Mouse (Mus musculus) thymus, postnatal 10 days (tissue): Measurements from ENCODE around the gene Ugt1a2.

Experiments used
- DNase-seq, 2 experiments: peaks; one replicate each; pipeline ENCODE4 v3.0.0; 2021; ENCODE audit warnings: low spot score in 2 of 2

Gene Ugt1a2

DNA sequence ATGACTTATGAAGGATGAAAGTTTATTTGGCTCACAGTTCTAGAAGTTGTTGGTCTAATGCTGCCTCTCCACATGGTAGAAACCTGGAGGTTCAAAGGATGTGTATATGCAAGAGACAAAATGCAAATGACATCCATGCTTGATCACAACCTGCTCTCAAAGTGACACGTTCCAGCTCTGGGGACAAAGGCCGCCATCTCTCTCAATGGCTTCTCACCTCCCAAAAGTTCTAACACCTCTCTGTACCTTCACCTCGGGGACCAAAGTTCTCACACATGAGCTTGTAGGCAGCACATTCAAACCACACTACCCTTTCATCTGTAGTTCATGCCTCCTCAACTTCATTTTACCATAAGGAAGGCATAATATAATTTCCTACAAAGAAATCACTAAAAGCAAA, 17.2 kb downstream of the Ugt1a2 start:
- DNase-seq, result no peak

DNA sequence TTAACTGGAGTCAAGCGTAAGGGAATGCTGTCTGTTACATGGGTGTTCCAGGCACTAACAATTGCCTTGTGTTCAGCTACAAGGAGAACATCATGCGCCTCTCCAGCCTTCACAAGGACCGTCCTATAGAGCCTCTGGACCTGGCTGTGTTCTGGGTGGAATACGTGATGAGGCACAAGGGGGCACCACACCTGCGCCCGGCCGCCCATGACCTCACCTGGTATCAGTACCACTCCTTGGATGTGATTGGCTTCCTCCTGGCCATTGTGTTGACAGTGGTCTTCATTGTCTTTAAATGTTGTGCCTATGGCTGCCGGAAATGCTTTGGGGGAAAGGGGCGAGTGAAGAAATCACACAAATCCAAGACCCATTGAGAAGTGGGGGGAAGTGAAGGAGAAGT, 17.6 kb downstream of the Ugt1a2 start:
- DNase-seq, result peak in 1 of 2 experiments; percentile 25

DNA sequence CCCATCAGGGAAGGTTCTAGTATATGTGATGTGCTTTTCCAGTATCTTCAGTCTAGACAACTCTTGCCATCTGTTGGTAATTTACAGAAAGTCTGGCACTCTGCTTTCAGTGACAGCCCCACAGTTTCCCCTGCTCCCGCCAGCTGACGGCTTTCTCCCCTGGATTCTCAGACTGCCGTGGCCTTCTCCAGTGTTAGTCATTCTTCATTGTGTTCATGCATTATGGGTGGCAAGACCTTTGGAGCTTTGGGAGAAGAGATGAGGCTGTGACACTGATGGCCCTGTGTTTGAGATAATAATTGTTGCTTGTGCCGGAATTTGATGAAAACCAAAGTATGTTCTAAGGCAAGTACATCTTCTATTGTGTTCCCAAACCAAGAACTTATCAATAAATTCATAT, 18.2 kb downstream of the Ugt1a2 start:
- no peak for DNase-seq

DNA sequence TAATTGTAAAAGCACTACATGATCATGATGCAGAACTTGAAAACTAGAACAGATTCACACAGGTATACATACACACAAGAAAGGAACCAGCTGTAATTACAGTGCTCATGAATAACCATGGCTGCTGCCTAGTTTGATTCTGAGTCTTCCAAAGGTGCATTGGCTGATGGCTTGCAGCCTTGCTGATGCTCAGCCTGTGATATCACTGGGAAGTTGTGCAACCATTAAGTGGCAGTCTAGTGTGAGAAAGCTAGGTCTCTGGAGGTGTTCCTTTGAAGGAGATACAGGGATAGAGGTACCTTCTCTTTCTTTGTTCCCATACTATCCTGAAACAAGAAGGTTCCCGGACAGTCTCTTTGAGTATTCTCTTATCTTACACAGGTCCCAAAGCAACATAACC, 18.7 kb downstream of the Ugt1a2 start:
- peak in 1 of 2 experiments; percentile 20 for DNase-seq

DNA sequence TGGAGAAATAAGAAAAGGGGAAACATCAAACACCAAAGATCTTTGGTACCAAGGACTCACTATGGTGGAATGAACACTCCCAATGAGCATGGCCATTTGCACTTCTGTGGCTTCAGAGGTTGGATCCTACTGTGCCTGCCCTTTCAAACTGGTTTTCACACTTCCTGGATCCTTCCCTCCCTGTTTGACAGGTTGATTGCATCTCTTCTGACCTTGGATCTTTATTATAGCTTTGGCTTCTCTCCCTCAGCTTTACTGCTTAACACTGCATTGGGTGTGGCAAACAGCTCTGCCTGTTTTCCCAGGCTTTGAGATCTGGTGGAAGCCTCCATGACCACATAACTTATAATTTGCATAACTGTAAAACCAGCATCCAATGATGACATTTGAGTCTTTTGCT, 19.9 kb downstream of the Ugt1a2 start:
- DNase-seq, result peak in 1 of 2 experiments; percentile 11

DNA sequence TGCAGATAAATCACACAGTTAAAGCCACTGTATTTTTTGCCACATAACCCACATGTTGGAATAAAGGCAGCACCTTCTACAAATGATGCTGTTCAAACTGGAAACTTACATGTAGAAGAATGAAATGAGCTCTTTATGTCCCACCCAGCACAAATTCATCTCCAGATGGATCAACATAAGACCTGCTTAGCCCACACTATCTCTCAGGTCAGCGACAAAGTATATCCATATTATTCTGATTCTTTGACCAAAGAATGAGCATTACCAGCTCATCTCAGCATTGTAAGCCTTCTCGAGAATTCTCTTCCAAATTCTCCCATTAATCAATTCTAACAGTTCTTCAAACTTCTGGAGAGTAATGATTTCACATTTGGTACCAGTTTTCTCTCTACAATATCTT, 21.8 kb downstream of the Ugt1a2 start:
- no peak for DNase-seq

DNA sequence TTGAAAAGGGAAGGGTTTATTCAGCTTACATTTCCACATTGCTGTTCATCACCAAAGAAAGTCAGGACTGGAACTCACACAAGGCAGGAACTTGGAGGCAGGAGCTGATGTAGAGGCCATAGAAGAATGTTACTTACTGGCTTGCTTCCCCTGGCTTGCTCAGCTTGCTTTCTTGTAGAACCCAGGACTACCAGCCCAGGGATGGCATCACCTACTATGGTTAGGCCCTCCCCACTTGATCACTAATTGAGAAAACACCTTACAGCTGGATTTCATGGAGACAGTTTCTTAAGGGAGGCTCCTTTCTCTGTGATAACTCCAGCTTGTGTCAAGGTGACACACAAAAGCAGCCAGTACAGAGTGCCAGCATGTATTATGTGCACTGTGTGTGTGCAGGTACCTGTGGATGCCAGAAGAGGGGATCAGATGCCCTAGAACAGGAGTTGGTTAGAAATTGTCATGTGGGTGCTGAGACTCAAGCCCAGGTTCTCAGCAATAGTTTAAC, 22.7 kb downstream of the Ugt1a2 start:
- DNase-seq, result peak in 1 of 2 experiments; percentile 7

DNA sequence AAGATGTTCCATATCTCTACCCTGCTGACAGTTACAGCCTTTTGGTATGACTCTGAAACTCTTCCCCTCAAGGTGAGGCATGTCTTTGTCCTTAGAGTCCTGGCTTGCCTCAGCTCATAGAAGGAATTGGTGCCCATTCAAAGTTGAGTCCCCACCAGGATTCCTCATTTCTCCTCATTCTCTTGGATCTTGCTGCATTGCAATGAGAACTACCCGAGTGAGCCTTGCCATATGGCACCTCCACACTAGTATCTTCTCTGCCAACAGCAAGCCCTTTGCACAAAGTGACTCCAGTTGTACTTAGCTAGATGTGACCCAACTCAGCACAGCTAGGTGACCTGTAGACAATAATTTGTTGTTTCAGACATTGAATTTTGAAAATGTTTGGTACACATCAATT, 23.2 kb downstream of the Ugt1a2 start:
- DNase-seq, result peak in 1 of 2 experiments; percentile 10

DNA sequence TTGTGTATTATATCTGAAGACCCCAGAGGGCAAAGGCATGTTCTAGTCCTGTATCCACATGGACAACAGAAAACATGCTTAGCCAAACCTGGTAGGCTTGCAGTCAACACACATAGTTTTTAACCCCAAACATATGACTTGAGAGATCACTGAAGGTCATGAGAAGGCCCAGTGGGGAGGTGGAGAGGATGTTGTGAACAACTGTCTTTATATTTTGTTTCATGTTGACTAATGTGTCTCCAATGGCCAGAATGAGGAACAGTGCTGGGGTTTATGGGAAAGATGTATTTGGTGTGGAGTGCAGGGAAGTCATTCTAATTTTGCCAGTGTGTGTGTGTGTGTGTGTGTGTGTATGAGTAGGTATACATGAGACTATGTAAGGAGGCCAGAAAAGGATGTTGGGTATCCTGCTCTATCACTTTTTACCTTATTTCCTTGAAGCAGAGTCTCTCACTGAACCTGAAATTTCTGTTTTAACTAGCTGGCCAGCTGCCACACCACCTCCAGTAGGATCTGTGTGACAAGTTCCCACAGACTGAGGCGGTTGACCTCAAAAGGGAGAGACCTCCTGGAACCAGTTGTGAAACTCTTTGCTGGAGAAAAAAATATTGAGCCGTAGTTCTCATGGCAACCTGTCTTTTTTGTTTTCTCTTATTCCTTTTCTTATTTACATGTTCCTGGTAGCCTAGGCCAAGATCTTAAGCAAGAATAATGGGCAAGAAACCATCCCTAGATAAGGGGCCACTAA, 23.8 kb downstream of the Ugt1a2 start:
- DNase-seq, result peak; percentile 3 to 14

DNA sequence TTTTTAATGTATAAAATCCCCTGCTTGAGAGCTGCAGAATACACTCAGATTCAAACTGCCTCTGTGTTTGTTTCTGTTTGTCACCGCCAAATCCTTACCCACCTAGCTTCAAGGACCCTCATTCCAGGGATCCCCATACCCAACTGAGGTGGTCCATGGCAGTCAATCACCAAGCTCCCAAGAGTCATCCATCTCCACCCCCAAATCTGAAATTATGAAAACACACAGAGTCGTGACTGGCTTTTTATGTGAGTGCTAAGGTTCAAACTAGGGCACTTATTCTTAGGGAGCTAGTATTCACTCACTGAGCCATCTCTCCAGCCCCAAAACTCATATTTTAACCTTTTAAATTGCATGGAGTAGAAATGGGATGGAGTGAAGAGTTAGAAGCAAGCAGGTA, 24.9 kb downstream of the Ugt1a2 start:
- peak in 1 of 2 experiments; percentile 3 for DNase-seq

DNA sequence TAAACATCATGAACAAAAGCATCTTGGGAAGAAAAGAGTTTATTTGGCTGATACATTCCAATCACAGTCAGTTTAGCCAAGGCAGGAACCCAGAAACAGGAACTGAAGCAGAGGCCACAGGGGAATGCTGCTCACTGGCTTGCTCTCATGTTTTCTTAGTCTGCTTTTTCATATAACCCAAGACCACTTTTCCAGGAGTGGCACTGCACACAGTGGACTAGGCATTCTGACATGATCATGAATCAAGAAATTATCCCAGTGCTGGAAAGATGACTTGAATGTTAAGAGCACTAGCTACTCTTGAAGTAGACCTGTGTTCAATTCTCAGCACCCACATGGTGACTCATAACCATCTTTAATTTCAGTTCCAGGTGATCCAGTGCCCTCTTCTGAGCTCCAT, 25.3 kb downstream of the Ugt1a2 start:
- DNase-seq, result no peak

DNA sequence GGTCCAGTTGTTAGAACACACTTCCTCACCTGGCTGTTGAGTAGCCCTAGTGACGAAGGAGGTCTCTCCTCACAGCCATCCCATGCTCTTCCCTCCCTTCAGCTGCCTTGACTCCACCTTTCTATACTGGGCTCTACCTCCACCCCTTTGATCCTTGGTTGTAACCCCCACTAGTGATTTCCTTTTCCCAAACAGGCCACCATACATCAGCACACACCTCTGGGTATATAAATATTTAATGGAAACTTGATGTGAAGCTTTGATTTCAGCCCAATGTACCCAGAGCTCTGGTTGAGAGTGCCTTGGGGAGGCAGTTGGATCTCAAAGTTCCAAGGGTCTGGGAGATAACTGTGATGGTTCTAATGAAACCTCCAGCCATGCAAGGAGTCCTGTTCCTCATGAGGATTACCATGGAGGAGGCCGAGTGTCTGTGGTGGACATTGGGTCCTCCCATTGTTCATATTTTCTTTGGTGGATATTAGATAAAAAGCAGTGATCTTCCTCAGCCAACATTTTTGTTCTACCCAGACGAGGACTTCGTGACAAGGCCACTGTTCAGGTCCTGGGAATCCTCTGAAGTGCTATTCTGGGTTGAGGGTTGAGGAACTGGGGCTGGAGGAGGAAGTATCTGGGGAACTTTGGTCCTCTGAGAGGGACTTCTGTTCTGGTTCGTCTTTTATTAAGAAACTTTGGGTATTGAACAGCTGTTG, 26.4 kb downstream of the Ugt1a2 start, which contains the start of gene Mroh2a:
Gene Mroh2a, plus strand, starts transcription at position 317 of the 710 bp plus-strand sequence.
- peak in 1 of 2 experiments; percentile 4 for DNase-seq

DNA sequence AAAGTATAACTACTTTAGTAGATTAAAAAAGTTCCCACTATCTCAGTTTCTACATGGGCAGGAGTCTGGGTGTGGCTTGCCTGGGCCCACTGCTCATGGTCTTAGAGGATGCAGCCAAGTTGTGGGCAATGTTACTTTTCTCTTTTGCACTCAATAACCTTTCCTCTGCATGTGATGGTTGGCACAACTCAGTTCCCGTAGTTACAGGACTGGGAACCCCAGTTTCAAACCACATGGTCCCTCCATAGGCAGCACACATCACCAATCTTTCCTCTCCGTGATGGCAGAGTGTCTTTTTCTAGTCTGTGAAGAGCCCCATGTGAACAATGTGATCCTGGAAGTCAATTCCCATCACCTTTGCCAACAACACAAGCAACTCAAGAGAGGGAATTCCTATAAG, 27.1 kb downstream of the Ugt1a2 start:
- DNase-seq, result peak in 1 of 2 experiments; percentile 8

DNA sequence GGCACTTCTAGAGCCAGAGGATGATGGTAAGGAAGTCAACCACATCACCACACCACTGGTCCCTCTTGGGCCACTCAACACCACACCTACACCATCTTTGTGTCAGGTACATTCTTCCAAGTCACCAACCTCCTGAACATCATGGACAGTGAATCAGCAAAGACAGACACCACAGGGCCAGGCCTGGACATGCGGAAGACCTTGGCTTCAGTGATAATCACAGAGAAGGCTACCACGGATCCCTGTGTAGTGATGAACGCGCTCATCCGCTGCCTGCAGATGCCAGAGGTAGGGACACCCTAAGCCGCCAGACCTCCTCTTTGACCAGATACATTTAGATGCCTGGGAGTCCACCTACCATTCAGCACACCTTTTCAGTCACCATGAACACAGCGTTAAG, 27.7 kb downstream of the Ugt1a2 start:
- DNase-seq, result peak in 1 of 2 experiments; percentile 3

DNA sequence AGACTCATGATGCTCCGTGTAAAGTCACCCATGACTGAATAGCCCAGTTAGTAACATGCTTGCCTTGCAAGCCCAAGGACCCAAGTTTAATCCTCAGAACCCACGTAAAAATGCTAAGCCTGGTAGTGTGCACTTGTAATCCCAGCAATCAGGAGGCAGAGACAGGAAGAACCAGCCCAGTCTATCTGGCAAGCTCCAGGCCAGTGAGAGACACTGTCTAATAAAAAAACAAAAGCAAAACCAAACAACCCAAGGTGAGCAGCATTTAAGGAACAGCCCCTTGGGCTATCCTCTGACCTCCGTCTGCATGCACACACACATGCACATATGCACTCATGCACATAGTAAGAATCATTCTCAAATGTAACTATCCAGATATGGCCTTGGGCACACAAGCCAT, 29.2 kb downstream of the Ugt1a2 start:
- DNase-seq, result no peak

DNA sequence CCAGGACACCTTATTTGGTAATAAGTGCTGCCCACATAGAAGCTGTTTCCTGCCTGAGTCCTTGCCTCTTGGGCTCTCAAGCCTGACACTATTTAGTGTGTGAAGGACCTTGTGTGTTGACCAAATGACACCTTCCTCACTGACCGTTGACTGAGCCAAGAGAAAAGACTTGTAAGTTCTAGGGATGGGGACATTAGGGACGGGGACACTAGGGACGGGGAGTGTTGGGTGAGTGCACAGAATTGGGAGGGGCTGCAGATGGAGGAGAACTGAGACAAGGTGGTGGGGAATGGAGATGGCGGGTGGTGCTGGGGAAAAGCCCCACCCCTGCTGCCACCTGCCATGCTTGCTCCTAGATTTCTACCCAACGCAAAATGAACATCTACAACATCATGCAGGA, 29.6 kb downstream of the Ugt1a2 start:
- no peak for DNase-seq

DNA sequence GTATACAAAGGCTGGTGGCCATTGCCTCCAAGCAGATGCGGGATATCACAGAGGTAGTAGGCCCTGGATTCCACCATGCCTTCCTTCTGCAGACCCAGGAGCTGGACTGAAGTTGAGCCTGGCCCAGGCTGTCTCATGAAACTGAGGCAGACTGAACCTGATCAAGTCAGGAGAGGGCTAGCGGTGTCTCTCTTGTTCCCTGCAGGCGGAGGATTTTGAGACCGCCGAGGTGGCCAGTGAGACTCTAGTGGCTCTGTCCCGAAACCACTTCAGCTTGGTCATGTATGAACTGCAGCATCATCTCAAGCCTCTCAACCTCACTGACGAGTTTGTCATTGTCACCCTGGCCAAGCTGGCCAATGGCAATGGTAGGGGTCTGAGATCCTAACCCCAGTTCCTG, 30.0 kb downstream of the Ugt1a2 start:
- DNase-seq, result no peak

DNA sequence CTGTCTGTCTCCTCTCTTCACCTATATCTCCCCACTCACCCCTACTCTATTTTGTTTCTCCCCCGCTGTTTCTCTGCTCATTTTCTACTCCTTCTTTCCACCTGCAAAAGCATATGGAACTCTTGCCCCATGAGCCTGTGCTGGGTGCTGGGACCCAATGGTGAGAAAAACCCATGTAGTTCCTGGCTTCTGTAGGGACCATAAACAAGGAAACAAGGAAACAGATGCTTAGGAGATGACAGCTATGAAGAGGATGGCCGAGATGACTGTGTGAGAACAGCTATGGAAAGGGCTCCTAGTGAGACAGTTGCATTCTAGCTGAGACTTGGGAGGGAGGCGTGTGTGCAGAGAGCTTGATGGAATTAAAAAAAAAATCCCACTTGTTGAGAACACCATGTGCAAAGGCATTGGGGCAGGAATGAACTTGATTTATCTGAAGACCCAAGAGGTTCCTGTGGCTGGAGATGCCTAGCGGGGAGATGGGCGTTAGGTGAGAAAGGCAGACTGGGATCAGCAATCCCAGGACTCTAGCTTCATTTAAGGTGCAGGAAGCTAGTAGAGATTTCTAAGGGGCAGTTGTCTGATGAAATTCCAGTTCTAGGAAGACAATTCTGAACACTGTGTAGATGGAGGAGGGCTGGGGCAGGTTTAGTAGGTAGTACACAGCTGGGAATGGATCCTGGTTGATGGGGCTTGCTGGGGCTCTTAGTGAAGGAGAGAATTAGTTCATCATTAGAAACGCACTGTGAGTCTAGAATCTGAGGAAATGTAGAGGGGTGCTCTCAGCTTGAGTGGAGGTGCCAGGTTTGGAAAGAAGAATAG, 30.8 kb downstream of the Ugt1a2 start:
- no peak for DNase-seq

DNA sequence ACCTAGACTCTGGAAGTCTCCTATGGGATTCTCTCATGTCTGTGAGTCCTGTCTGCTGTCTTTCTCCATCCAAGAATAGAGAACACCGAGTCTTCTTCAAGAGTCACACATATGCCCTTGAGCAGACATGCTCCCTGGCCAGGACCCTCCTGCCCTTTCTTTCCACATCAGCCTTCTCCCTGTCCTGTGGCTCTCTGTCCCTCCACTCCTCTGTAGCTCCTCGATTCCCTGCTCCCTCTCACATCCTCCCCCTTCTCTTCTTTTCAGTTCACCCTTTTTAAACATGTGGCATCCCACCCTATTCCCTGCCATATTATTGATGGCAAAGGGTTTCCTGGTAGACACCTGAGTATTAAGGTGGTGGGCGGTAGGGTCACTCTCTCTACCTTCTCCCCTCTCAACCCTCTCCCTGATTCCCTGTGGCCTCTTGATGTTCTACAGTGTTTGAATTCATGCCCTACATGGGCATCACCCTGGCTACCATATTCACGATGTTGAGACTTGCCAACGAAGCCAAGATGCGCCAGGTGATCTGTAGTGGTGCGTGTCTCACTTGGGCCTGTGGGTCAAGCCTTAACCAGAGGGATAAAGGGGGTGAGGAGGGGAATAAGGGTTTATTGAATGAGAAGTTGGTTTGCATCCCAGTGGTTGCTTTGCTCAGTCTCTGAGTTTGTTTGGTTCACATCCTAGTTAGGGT, 31.6 kb downstream of the Ugt1a2 start:
- DNase-seq, result no peak

DNA sequence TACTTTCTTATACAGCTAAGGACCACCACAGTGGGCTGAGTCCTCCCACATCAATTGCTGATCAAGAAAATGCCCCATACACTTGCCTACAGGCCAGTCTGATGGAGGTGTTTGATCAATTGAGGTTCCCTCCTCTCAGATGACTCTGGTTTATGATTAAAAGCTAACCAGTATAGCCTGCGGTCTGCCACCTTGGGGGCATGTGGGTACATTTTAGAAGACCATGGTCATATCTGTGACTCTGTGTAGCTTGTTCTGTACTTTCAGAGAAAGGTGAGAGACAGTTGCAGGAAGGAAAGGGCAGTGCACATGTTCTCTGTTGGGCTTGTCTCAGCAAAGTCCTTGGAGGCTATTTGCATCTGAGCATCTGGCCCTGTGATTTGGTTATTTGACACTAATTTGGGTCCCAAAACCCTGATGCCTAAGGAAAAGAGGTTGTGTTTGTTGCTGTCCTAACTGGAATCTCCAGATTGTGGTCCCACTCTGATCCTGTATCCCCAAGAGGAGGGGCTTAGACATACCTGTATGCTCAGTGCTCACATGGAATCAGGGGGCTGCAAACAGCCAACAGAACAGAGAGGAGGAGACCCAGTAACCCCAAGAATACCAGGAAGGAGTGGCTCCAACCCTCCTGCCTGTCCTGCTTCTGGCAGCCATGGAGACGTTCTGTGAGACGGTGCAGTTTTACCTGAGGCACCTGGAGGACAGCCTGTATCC, 32.4 kb downstream of the Ugt1a2 start:
- DNase-seq, result no peak
